Mouse (Mus musculus) skeletal muscle tissue, postnatal 0 days (tissue): ENCODE results near the gene Spdef. TPM values are rescaled to one million over a fixed set of nuclear protein-coding genes. Genes with fewer than 3 reads are reported as not detected.

Experiments
- polyA plus RNA-seq: library from polyadenylated mRNA; unstranded; fragments of >200 nt; fragmentation: Nextera tagmentation; extraction: Ambion mirVana; gene quantifications from 2 replicates; pipeline ENCODE4 v1.2.1, GENCODE M21; 2015

The Spdef gene
- 0.29 TPM in 1 of 2 replicates, not detected in the other for polyA plus RNA-seq

GRCm38 (mm10) chr17:27728770-27729169 is at the start of gene Spdef:
TSS of gene Spdef (minus strand) at chr17:27728955.

Other genes with a start within 250 kb of the Spdef start
- 0.04 TPM in 1 of 2 replicates, not detected in the other for gene Grm4, start 207.6 kb downstream of the Spdef start, polyA plus RNA-seq
- gene Hmga1, start 172.5 kb downstream of the Spdef start, polyA plus RNA-seq = 57.3 and 58.9 TPM in 2 replicates
- gene AI413582, start 163.2 kb downstream of the Spdef start, polyA plus RNA-seq = 8.9 and 11.5 TPM in 2 replicates
- 103 and 121 TPM in 2 replicates for gene Nudt3, start 105.5 kb downstream of the Spdef start, polyA plus RNA-seq
- 1.0 TPM in 1 of 2 replicates, not detected in the other for gene RPS10-NUDT3, start 93.7 kb downstream of the Spdef start, polyA plus RNA-seq
- 550 and 554 TPM in 2 replicates for gene Rps10, start 92.3 kb downstream of the Spdef start, polyA plus RNA-seq
- 0.76 and 0.97 TPM in 2 replicates for gene Pacsin1, start 73.4 kb downstream of the Spdef start, polyA plus RNA-seq
- 13.7 and 13.9 TPM in 2 replicates for gene D17Wsu92e, start 91.7 kb upstream of the Spdef start, polyA plus RNA-seq
- gene Snrpc, start 109.2 kb upstream of the Spdef start, polyA plus RNA-seq = 171 and 183 TPM in 2 replicates
- gene Uhrf1bp1, start 127.5 kb upstream of the Spdef start, polyA plus RNA-seq = 2.4 and 2.5 TPM in 2 replicates
- gene Anks1, start 180.4 kb upstream of the Spdef start, polyA plus RNA-seq = 12.2 and 12.6 TPM in 2 replicates
- gene Taf11, start 180.9 kb upstream of the Spdef start, polyA plus RNA-seq = 38.0 and 43.0 TPM in 2 replicates